ENCODE assay signal across 20 mouse cellular contexts in genomic region chr8:64406775-64407490, GRCm38 (mm10).
DNase-seq lines count a peak whose midpoint lies in the region; ATAC-seq and TF ChIP-seq lines count a peak whose summit lies in the region.
"Had no signal": no experiment of that assay in that cellular context is flagged by ENCODE, and none has a peak within 500 bp of the region (broad histone marks: within the 10 kb centered on the region; RNA-seq: fewer than 3 reads in every experiment).

No protein-coding gene starts in this region.

- H3K79me3 ChIP-seq in C2C12 (ENCODE audit: low read depth): no peaks in the 10 kb centered on the region

- no peaks in the 10 kb centered on the region for H3K4me1 ChIP-seq in embryonic facial prominence, embryonic 11.5 days (ENCODE audit: control insufficient read depth, insufficient read depth, low read length)
- H3K4me1 ChIP-seq: hindbrain, embryonic 13.5 days; intestine, embryonic 15.5 days; midbrain, embryonic 15.5 days; neural tube, embryonic 12.5 days had no signal

- H3K79me2 ChIP-seq in C2C12 (ENCODE audit: control insufficient read depth, insufficient read depth): no peaks in the 10 kb centered on the region

- DNase-seq in 3T3-L1 (ENCODE audit: low read depth, low spot score): peak; percentile 59
- DNase-seq in embryonic facial prominence, embryonic 11.5 days (ENCODE audit: low spot score): peak; percentile 80
- DNase-seq in gastrocnemius, postnatal 25 days: peak; percentile 52
- DNase-seq in ovary, postnatal 10 days (ENCODE audit: low spot score): no peak
- DNase-seq in spleen, postnatal 36 days (ENCODE audit: low spot score in 2 of 2): no peak
- DNase-seq: adrenal gland, postnatal 25 days; cerebellum, adult 8-10 months; heart, postnatal 14 days; kidney, postnatal 36 days; lung, adult 2 months; right cerebral cortex, postnatal 25 days; thymus, postnatal 36 days had no signal

- no peak overlapping the region for H3ac ChIP-seq in C2C12 (ENCODE audit: control insufficient read depth, insufficient read length, low read depth)

- H3K4me2 ChIP-seq in embryonic facial prominence, embryonic 11.5 days (ENCODE audit: low read depth, low read length): no peak overlapping the region
- H3K4me2 ChIP-seq: heart, embryonic 11.5 days; hindbrain, embryonic 13.5 days; intestine, embryonic 15.5 days; liver, embryonic 11.5 days; midbrain, embryonic 15.5 days; neural tube, embryonic 12.5 days had no signal

- ATAC-seq in embryonic facial prominence, embryonic 11.5 days (replicated peaks; ENCODE audit: insufficient number of reproducible peaks, low FRiP score, low TSS enrichment, low read depth): no peak
- no peak for ATAC-seq in megakaryocyte, adult 5-6 weeks (ENCODE audit: poor library complexity, severe bottlenecking)
- ATAC-seq: intestine, embryonic 15.5 days; midbrain, embryonic 15.5 days had no signal

- H3K27me3 ChIP-seq in C2C12 (ENCODE audit: control insufficient read depth, insufficient read depth, insufficient read length): no peaks in the 10 kb centered on the region
- H3K27me3 ChIP-seq in embryonic facial prominence, embryonic 11.5 days (ENCODE audit: control insufficient read depth, insufficient read depth, low read length): no peaks in the 10 kb centered on the region
- H3K27me3 ChIP-seq: hindbrain, embryonic 13.5 days; intestine, embryonic 15.5 days; midbrain, embryonic 15.5 days; neural tube, embryonic 12.5 days had no signal

- WGBS in embryonic facial prominence, embryonic 11.5 days: 45% methylated on average over 9 of the region's 9 CpGs

- H3K4me3 ChIP-seq in C2C12 (ENCODE audit: insufficient read depth, poor library complexity, severe bottlenecking): no peak overlapping the region
- H3K4me3 ChIP-seq in embryonic facial prominence, embryonic 11.5 days (ENCODE audit: low read depth, low read length): no peak overlapping the region
- H3K4me3 ChIP-seq: hindbrain, embryonic 13.5 days; intestine, embryonic 15.5 days; midbrain, embryonic 15.5 days; neural tube, embryonic 12.5 days had no signal

- no peak for TF ChIP-seq CTCF in C2C12 (IDR thresholded peaks at IDR 0.05; ENCODE audit: control insufficient read depth, insufficient read depth, insufficient read length)

- H3K9ac ChIP-seq in embryonic facial prominence, embryonic 11.5 days (replicated peaks; ENCODE audit: low read length): no peak overlapping the region
- H3K9ac ChIP-seq: hindbrain, embryonic 13.5 days; intestine, embryonic 15.5 days; midbrain, embryonic 15.5 days; neural tube, embryonic 12.5 days had no signal

- no peak overlapping the region for H3K27ac ChIP-seq in embryonic facial prominence, embryonic 11.5 days (replicated peaks; ENCODE audit: low read depth, low read length)
- H3K27ac ChIP-seq: hindbrain, embryonic 13.5 days; intestine, embryonic 15.5 days; midbrain, embryonic 15.5 days; neural tube, embryonic 12.5 days had no signal

- no peaks in the 10 kb centered on the region for H3K36me3 ChIP-seq in C2C12 (ENCODE audit: control insufficient read depth, insufficient read depth)
- H3K36me3 ChIP-seq in embryonic facial prominence, embryonic 11.5 days (replicated peaks; ENCODE audit: control insufficient read depth, insufficient read depth, low read depth, low read length): no peaks in the 10 kb centered on the region
- H3K36me3 ChIP-seq: hindbrain, embryonic 13.5 days; intestine, embryonic 15.5 days; midbrain, embryonic 15.5 days; neural tube, embryonic 12.5 days had no signal

- no peaks in the 10 kb centered on the region for H3K9me3 ChIP-seq in embryonic facial prominence, embryonic 11.5 days (replicated peaks; ENCODE audit: control insufficient read depth, low read length)
- H3K9me3 ChIP-seq: hindbrain, embryonic 13.5 days; intestine, embryonic 15.5 days; midbrain, embryonic 15.5 days; neural tube, embryonic 12.5 days had no signal

TF ChIP-seq in C2C12, 6 proteins besides CTCF, POLR2A, EP300 and RAD21:
- TF ChIP-seq MYOG (IDR thresholded peaks at IDR 0.05; ENCODE audit: control insufficient read depth, extremely low read depth, insufficient read length) (no peak), CEBPB (IDR thresholded peaks at IDR 0.05; ENCODE audit: low read depth) (peak; percentile 49)

Comparison
In these comparisons a context has a peak if more than half of its experiments do, and no peak if none do; other contexts are left out.
1. DNase-seq: peak in 3T3-L1 (single experiment), embryonic facial prominence, embryonic 11.5 days (single experiment) and gastrocnemius, postnatal 25 days (single experiment); none in ovary, postnatal 10 days (single experiment) and spleen, postnatal 36 days (0 of 2).